15 mouse cellular contexts compared by ENCODE assay signal in genomic region chr11:52116117-52116516, GRCm38 (mm10). TPM values are rescaled to one million over a fixed set of nuclear protein-coding genes. Genes with fewer than 3 reads are reported as not detected.
"Had no signal": no experiment of that assay in that cellular context is flagged by ENCODE, and none has a peak within 500 bp of the region (broad histone marks: within the 10 kb centered on the region; RNA-seq: fewer than 3 reads in every experiment).

No protein-coding gene starts in this region.

RNA-seq across cellular contexts. Expression of gene Olfr1373, which starts 29.2 kb away (rescaled TPM):
- total RNA-seq: megakaryocyte-erythroid progenitor cell, adult 5-6 weeks had no signal
- polyA plus RNA-seq: lung, embryonic 14.5 days; lung, embryonic 16.5 days; midbrain, embryonic 10.5 days; midbrain, embryonic 12.5 days; midbrain, embryonic 14.5 days; midbrain, embryonic 16.5 days; myocyte; neural tube, embryonic 11.5 days; neural tube, embryonic 13.5 days; neural tube, embryonic 15.5 days; small intestine, adult 2 months; stomach, embryonic 14.5 days; stomach, embryonic 16.5 days; thymus, postnatal 0 days had no signal
